Mouse (Mus musculus) CH12.LX (cell line): ENCODE measurements around the gene Dkc1.

Experiments
- CTCF ChIP-seq, 2 experiments: IDR thresholded peaks in 1 of 2; conservative IDR thresholded peaks in 1 of 2; 2 replicates each; pipeline ENCODE4 v1.5.1; 2011 to 2012; ENCODE audit warnings: low read depth in 2 of 2, low read length in 2 of 2, improper control_type of control experiment in 1 of 2, inconsistent platforms in 1 of 2, mild to moderate bottlenecking in 1 of 2, moderate library complexity in 1 of 2
- E2F4 ChIP-seq: IDR thresholded peaks from 2 replicates; pipeline ENCODE4 v1.6.1; 2011; ENCODE audit warnings: low read depth, low read length, improper control_type of control experiment; ENCODE audit not compliant: insufficient replicate concordance
- EP300 ChIP-seq: IDR thresholded peaks from 2 replicates; pipeline ENCODE4 v1.6.1; 2011; ENCODE audit warnings: low read length, improper control_type of control experiment
- HCFC1 ChIP-seq: IDR thresholded peaks from 2 replicates; pipeline ENCODE4 v1.6.1; 2012; ENCODE audit warnings: low read depth, mild to moderate bottlenecking, inconsistent platforms, low read length, improper control_type of control experiment
- MAZ ChIP-seq: IDR thresholded peaks from 2 replicates; pipeline ENCODE4 v1.6.1; 2012; ENCODE audit warnings: low read depth, mild to moderate bottlenecking, inconsistent platforms, low read length, improper control_type of control experiment, moderate library complexity
- MXI1 ChIP-seq: IDR thresholded peaks from 2 replicates; pipeline ENCODE4 v1.6.1; 2011; ENCODE audit warnings: mild to moderate bottlenecking, low read depth, low read length, improper control_type of control experiment
- PAX5 ChIP-seq: IDR thresholded peaks from 2 replicates; pipeline ENCODE4 v1.6.1; 2012; ENCODE audit warnings: low read length, inconsistent platforms, mixed read lengths
- POLR2A ChIP-seq: IDR thresholded peaks from 2 replicates; pipeline ENCODE4 v1.6.1; 2011; ENCODE audit warnings: low read depth, mild to moderate bottlenecking, improper control_type of control experiment, low read length
- RCOR1 ChIP-seq: conservative IDR thresholded peaks from 2 replicates; pipeline ENCODE4 v1.6.1; 2012; ENCODE audit warnings: low read depth, mild to moderate bottlenecking, inconsistent platforms, low read length, improper control_type of control experiment
- SMC3 ChIP-seq: IDR thresholded peaks from 2 replicates; pipeline ENCODE4 v1.6.1; 2011; ENCODE audit warnings: low read depth, low read length, improper control_type of control experiment
- UBTF ChIP-seq: IDR thresholded peaks from 2 replicates; pipeline ENCODE4 v1.6.1; 2012; ENCODE audit warnings: low read depth, mild to moderate bottlenecking, inconsistent platforms, low read length, improper control_type of control experiment, moderate library complexity

DNA sequence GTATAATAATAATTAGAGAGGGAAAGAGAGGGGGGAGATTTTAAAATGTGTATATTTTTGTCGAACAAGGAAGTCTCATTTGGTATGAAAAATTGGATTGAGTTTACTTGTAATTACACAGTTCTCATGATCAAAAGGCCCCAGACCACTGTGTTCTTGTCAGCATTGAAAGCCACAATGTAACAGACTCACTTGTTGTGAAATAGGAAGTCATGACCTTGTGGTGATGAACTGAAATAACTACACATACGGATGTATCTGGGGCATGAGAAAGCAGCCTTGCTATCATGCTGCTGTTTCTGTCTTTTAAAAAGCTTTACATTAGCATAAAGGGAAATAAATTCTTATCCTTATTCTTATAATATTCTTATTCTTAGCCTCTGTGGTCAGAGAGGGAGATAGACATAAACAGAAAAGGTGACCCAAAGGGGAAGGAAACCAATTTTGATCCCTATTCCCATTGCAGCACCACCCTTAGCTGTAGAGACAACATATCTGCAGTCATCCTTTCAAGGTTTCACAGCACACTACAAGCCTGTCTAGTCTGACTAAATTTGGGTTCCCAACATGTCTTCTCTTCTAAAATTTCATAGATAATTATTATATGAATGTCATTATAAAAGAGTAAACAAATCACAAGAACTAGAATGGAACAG, 39.4 kb upstream of the Dkc1 start:
- TF ChIP-seq SMC3 (no peak), CTCF (conservative IDR thresholded peaks at IDR 0.05 in 1 of 2, IDR thresholded peaks at IDR 0.05 in 1 of 2; ENCODE audit: low read depth in 2 of 2, low read length in 2 of 2) (no peak), MXI1 (no peak), POLR2A (no peak), E2F4 (no peak), UBTF (no peak), EP300 (no peak), PAX5 (no peak), MAZ (no peak), RCOR1 (no peak), HCFC1 (no peak)
